ENCODE assay signal across 25 mouse cellular contexts in genomic region chr15:63971601-63972000, GRCm38 (mm10). TPM values are rescaled to one million over a fixed set of nuclear protein-coding genes. Genes with fewer than 3 reads are reported as not detected.
"Had no signal": no experiment of that assay in that cellular context is flagged by ENCODE, and none has a peak within 500 bp of the region (broad histone marks: within the 10 kb centered on the region; RNA-seq: fewer than 3 reads in every experiment).

No protein-coding gene starts in this region.

- DNase-seq: gastrocnemius, adult 2 months; gastrocnemius, postnatal 10 days; gastrocnemius, postnatal 25 days; heart, adult 18-20 months; heart, postnatal 10 days; heart, postnatal 4 days; kidney, adult 11 months; kidney, adult 2 months; kidney, adult 9 months; kidney, postnatal 14 days; kidney, postnatal 36 days; layer of hippocampus, adult 9-11 months; layer of hippocampus, postnatal 36 days; left cerebral cortex, postnatal 4 days had no signal

RNA-seq across cellular contexts. Expression of gene Gsdmc4, which starts 59.5 kb away (rescaled TPM):
- polyA plus RNA-seq: heart, embryonic 10.5 days; heart, embryonic 12.5 days; heart, embryonic 14.5 days; hindbrain, embryonic 10.5 days; hindbrain, embryonic 12.5 days; hindbrain, embryonic 15.5 days; hindbrain, postnatal 0 days; limb, embryonic 11.5 days; limb, embryonic 13.5 days; limb, embryonic 15.5 days; liver, embryonic 12.5 days had no signal
